Mouse (Mus musculus): ENCODE results near the gene Rpl23a.
A peak's percentile ranks its signal among the peaks of the same experiment; 100 is the strongest.

Rpl23a gene

GRCm38 (mm10) chr11:78182961-78183844 is at the start of gene Rpl23a:
Gene Rpl23a, minus strand, starts transcription at chr11:78183584.
- peak; percentile 79 to 84 for DNase-seq (ENCODE audit: low spot score in 2 of 2)

- no peak for DNase-seq (ENCODE audit: low spot score in 2 of 2)
Measured at GRCm38 (mm10) chr11:78231518-78231917, 48.1 kb upstream of the Rpl23a start.

GRCm38 (mm10) chr11:78223586-78223985 is 40.2 kb upstream of the Rpl23a start:
- DNase-seq (ENCODE audit: low spot score in 2 of 2): no peak

- no peak for DNase-seq (ENCODE audit: low spot score in 2 of 2)
Measured at GRCm38 (mm10) chr11:78215709-78216317, 32.4 kb upstream of the Rpl23a start.

GRCm38 (mm10) chr11:78213086-78213817 is 29.9 kb upstream of the Rpl23a start:
- DNase-seq (ENCODE audit: low spot score in 2 of 2): no peak

- DNase-seq (ENCODE audit: low spot score in 2 of 2): no peak
Measured at GRCm38 (mm10) chr11:78211513-78211912, 28.1 kb upstream of the Rpl23a start.

GRCm38 (mm10) chr11:78210615-78211014 is 27.2 kb upstream of the Rpl23a start:
- DNase-seq (ENCODE audit: low spot score in 2 of 2): no peak

- DNase-seq (ENCODE audit: low spot score in 2 of 2): no peak
Measured at GRCm38 (mm10) chr11:78209886-78210285, 26.5 kb upstream of the Rpl23a start.

- DNase-seq (ENCODE audit: low spot score in 2 of 2): no peak
Measured at GRCm38 (mm10) chr11:78207190-78207589, 23.8 kb upstream of the Rpl23a start.

- no peak for DNase-seq (ENCODE audit: low spot score in 2 of 2)
Measured at GRCm38 (mm10) chr11:78205361-78206206, 22.2 kb upstream of the Rpl23a start.

- no peak for DNase-seq (ENCODE audit: low spot score in 2 of 2)
Measured at GRCm38 (mm10) chr11:78204287-78204686, 20.9 kb upstream of the Rpl23a start.

- DNase-seq (ENCODE audit: low spot score in 2 of 2): no peak
Measured at GRCm38 (mm10) chr11:78202372-78202771, 19.0 kb upstream of the Rpl23a start.

GRCm38 (mm10) chr11:78195101-78195863 is 11.9 kb upstream of the Rpl23a start:
- DNase-seq (ENCODE audit: low spot score in 2 of 2): no peak

GRCm38 (mm10) chr11:78194411-78195100 is 11.2 kb upstream of the Rpl23a start:
- no peak for DNase-seq (ENCODE audit: low spot score in 2 of 2)

- DNase-seq (ENCODE audit: low spot score in 2 of 2): no peak
Measured at GRCm38 (mm10) chr11:78193113-78193512, 9.7 kb upstream of the Rpl23a start, which contains the start of gene Proca1. Gene Proca1, plus strand, starts transcription at chr11:78193392.

GRCm38 (mm10) chr11:78190041-78190440 is 6.7 kb upstream of the Rpl23a start:
- DNase-seq (ENCODE audit: low spot score in 2 of 2): no peak

GRCm38 (mm10) chr11:78189234-78190040 is 6.1 kb upstream of the Rpl23a start:
- DNase-seq (ENCODE audit: low spot score in 2 of 2): peak; percentile 72 to 74

- peak in 1 of 2 experiments; percentile 59 for DNase-seq (ENCODE audit: low spot score in 2 of 2)
Measured at GRCm38 (mm10) chr11:78188331-78189233, 5.2 kb upstream of the Rpl23a start, which contains the start of gene Rab34. Gene Rab34, plus strand, starts transcription at chr11:78188430.

Measured in right cerebral cortex, postnatal 36 days (tissue).